Mouse (Mus musculus) stomach, embryonic 14.5 days (tissue): Measurements from ENCODE around the gene Eddm3b. TPM values are rescaled to one million over a fixed set of nuclear protein-coding genes. Genes with fewer than 3 reads are reported as not detected.
"Not testable (repeated sequence)": the region's sequence is repeated elsewhere in the genome, so short reads cannot be mapped to it uniquely, and the experiment has no call there.

ENCODE experiments used
- ATAC-seq: fragments of 200-750 bp; cut with Nextera tagmentation; 2 replicates; pipeline ENCODE4 v1.8.0; 2017; ENCODE audit warnings: low read depth, moderate TSS enrichment; ENCODE audit not compliant: insufficient number of reproducible peaks, insufficient read depth, low FRiP score
- H3K27ac ChIP-seq: fragments of 300-500 bp; sonication (generic); 2 replicates; pipeline ENCODE4 v1.5.1; 2014; ENCODE audit warnings: mild to moderate bottlenecking, low read length, moderate library complexity, mixed read lengths
- H3K27me3 ChIP-seq: fragments of 300-500 bp; sonication (generic); 2 replicates; pipeline ENCODE4 v1.6.1; 2014; ENCODE audit warnings: low read length, control low read depth, mixed read lengths; ENCODE audit not compliant: control insufficient read depth, insufficient read depth
- H3K36me3 ChIP-seq: fragments of 300-500 bp; sonication (generic); 2 replicates; pipeline ENCODE4 v1.6.1; 2014; ENCODE audit warnings: mild to moderate bottlenecking, control low read depth, low read length, moderate library complexity, mixed read lengths; ENCODE audit not compliant: control insufficient read depth, insufficient read depth
- H3K4me1 ChIP-seq: fragments of 300-500 bp; sonication (generic); 2 replicates; pipeline ENCODE4 v1.6.1; 2014; ENCODE audit warnings: low read length, control low read depth, mixed read lengths; ENCODE audit not compliant: control insufficient read depth, insufficient read depth
- H3K4me2 ChIP-seq: fragments of 300-500 bp; sonication (generic); replicated peaks from 2 replicates; pipeline ENCODE4 v1.6.1; 2014; ENCODE audit warnings: low read depth, low read length, control low read depth
- H3K4me3 ChIP-seq: fragments of 300-500 bp; sonication (generic); 2 replicates; pipeline ENCODE4 v1.5.1; 2014; ENCODE audit warnings: low read depth, low read length, control low read depth
- H3K9ac ChIP-seq: fragments of 300-500 bp; sonication (generic); replicated peaks from 2 replicates; pipeline ENCODE4 v1.6.1; 2014; ENCODE audit warnings: low read depth, mild to moderate bottlenecking, control low read depth, low read length, moderate library complexity, mixed read lengths
- H3K9me3 ChIP-seq: fragments of 300-500 bp; sonication (generic); 2 replicates; pipeline ENCODE4 v1.6.1; 2016; ENCODE audit warnings: low read depth, low read length, control low read depth; ENCODE audit not compliant: control insufficient read depth
- WGBS: fragments of 180-500 bp; shearing (Covaris S2); extraction: QIAGEN DNeasy Blood & Tissue Kit; methylation state at CpG from one replicate; pipeline ENCODE4 v1.1.7; 2014; 5-methylcytosine and 5-hydroxymethylcytosine counted together
- polyA plus RNA-seq: library from polyadenylated mRNA; unstranded; fragments of >200 nt; fragmentation: Nextera tagmentation; extraction: Ambion mirVana; gene quantifications from 2 replicates; pipeline ENCODE4 v1.2.1, GENCODE M21; 2014

Eddm3b gene
- polyA plus RNA-seq, 1 experiment from 2014 or later = not detected

DNA sequence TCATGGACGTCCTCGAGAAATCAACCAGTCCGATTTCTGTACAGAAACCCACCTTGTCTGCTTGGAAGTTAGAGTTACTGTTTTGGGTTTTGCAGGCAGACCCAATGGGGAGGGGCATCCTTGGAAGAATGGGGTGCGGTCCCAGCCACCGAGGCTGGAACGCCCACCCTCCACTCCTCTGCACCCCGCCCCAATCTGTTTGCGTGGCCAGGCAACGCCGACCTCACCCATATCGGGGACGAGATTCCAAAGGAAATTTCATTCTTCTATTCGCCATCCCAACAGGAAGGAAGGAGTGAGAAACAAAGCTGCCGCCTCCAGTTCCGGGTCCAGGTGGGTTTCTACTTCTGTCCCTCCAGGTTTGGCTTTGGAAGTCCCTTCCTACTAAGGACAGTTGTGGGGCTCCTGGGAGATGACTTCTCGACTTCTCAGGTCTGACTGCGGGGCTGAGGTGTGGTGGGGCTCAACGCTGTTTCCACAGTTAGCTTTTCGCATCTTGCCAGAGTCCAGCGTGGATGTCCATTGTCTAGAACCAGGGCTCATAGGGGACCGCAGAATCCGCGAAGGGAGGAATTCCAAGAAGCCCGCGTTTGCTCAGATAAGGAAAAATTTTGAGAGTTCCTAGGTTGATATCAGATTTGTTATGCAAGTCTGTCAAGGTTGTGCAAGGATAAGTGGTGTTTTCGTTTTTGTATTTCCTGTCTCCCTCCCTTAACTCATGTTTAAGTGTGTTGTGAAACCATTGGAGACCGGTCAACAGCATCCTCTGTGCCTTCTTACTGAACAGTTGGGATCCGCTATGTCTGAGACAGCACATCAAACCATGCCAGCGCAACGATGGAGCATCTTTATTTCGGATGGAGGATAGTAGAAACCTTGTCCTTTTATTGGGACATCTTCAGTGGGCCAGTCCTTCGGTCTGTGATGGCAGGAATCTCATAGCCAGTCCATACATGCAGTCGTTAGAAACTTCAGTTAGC, 23.0 kb upstream of the Eddm3b start, which contains the start of the genes Rnase4 and Ang:
Rnase4 (plus strand) TSS at position 157 of the 980 bp plus-strand sequence.
Ang (plus strand) TSS at position 230 of the 980 bp plus-strand sequence.
- Histone ChIP-seq H3K27me3 (no peaks in the 10 kb centered on the region), H3K4me2 (peak within 1 kb of the TSS; percentile 63), H3K4me1 (0 out of 2 replicates have a peak, but pooled peaks cover 7% of the 10 kb centered on the region), H3K36me3 (no peaks in the 10 kb centered on the region), H3K9me3 (no peaks in the 10 kb centered on the region), H3K27ac (peak within 1 kb of the TSS; percentile 87), H3K9ac (peak within 1 kb of the TSS; percentile 60), H3K4me3 (peak within 1 kb of the TSS; percentile 52)
- WGBS = 7% methylated on average over 33 of the region's 33 CpGs
- peak; percentile 47; the same call in 1 of the 2 replicates for ATAC-seq

DNA sequence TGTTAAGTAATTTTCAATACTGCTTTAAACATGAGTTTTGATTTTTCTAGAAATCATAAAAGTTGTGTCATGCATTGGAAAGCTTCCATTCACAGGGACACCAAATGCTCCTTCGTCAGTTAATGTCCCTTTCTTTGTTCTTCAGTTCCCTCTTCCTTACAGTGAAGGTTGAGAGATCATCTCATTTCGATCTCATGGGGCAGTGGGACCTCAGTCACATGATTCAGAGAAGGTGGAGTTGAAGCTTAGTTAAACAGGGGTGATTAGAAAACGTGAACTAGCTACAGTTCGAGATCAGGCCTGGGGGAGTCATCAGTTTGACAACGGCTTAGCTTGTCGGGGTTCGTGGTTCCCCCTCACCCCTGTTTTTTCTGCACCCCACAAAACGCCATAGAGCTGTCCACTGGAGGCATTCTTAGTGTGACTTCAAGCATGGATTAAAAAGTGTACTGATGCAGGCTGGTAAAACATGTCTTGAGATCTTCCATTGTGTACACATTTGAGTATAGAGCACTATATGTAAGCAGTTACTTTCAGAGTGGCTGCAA, 22.1 kb upstream of the Eddm3b start:
- Histone ChIP-seq H3K9ac (no peak overlapping the region), H3K9me3 (no peaks in the 10 kb centered on the region), H3K4me3 (peak overlapping the region; percentile 52), H3K4me2 (peak overlapping the region; percentile 63), H3K27ac (peak overlapping the region; percentile 27; the same call in 1 of the 2 replicates), H3K36me3 (no peaks in the 10 kb centered on the region), H3K4me1 (0 out of 2 replicates have a peak, but pooled peaks cover 7% of the 10 kb centered on the region), H3K27me3 (no peaks in the 10 kb centered on the region)
- 40% methylated on average over 8 of the region's 8 CpGs for WGBS
- no peak for ATAC-seq

DNA sequence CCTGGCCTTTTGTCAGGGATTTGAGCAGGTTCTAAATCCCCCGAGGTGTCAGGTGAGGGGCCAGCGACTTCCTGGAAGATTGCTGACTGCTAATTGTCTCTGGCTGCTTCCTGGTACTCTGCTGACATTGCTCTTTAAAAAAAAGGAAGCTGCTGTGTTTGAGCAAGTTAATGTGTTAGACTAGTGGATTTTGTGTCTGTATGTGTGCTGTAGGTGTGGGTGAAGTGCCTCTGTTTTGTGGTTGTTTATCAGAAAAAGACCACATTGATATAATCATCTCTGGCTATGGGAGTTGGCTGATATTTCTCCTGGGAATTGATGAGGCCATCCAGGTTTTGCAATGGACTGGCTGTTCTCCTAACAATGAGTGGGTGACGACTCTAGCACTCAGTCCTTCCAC, 20.7 kb upstream of the Eddm3b start:
- no peak overlapping the region for H3K4me2 ChIP-seq
- ATAC-seq = no peak
- 19% methylated on average over 3 of the region's 3 CpGs for WGBS
- no peak overlapping the region for H3K27ac ChIP-seq
- H3K27me3 ChIP-seq = no peaks in the 10 kb centered on the region
- no peak overlapping the region for H3K9ac ChIP-seq
- H3K36me3 ChIP-seq = no peaks in the 10 kb centered on the region
- H3K9me3 ChIP-seq = no peaks in the 10 kb centered on the region
- H3K4me3 ChIP-seq = no peak overlapping the region
- 0 out of 2 replicates have a peak, but pooled peaks cover 7% of the 10 kb centered on the region for H3K4me1 ChIP-seq

DNA sequence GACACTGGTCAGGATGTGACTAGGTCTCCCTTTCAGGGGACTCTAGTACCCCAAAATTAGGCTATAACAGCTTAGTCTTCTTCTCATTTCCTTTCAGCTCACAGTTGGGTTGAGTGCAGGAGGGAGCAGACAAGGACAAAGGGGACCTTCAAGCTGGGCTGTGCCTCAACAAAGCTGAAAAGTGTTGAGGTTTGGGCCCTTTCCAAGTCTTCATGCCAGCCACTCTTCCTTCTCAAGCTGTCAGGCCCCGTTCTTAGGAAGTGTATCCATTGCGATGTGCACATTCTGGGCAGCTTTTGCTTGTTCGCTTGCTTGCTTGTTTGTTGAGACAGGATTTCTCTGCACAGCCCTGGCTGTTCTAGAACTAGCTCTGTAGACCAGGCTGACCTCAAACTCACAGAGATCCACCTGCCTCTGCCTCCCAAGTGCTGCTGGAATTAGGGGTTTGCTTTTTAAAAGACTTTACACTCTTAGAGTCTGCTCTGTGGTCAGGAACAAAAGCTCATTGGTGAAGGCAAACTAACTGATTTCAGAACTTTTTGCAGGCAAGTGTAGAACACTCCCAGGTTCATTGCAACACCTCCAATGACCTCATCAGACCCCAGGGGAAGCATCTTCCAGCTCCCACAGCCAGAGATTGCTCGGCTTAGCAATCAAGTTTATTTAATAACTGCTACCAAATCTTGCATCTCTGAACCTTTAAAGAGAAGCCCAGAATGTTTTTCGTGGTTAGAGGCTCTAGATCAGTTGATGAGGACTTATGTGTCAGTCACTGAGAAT, 19.9 kb upstream of the Eddm3b start:
- H3K4me1 ChIP-seq = 0 out of 2 replicates have a peak, but pooled peaks cover 7% of the 10 kb centered on the region
- H3K4me2 ChIP-seq = no peak overlapping the region
- H3K27ac ChIP-seq = no peak overlapping the region

DNA sequence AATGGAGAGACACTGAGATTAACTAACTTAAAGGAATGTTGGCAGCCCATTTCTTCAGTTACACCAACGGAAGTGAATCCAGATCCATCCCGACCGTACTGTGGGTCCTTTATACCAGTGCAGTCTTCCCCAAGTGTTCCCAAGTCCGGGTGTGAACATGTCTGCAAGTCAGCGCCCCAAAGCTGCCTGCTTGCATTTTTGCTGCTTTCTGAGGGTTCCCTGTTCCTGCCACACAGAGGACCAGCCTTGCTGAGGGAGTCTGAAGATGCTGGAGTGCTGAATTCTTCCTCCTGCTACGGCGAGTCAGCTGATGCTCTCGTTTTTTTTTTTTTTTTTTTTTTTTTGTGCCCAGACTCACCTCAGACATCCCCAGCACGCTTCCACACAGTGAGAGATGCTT, 19.3 kb upstream of the Eddm3b start:
- 70% methylated on average over 9 of the region's 9 CpGs for WGBS
- H3K4me1 ChIP-seq = 0 out of 2 replicates have a peak, but pooled peaks cover 7% of the 10 kb centered on the region

More for the DNA sequence above, 19.9 kb upstream of the Eddm3b start:
- Histone ChIP-seq H3K27me3 (no peaks in the 10 kb centered on the region), H3K36me3 (no peaks in the 10 kb centered on the region), H3K9ac (no peak overlapping the region), H3K9me3 (no peaks in the 10 kb centered on the region), H3K4me3 (no peak overlapping the region)
- WGBS = 84% methylated on average over 5 of the region's 5 CpGs
- ATAC-seq = no peak

DNA sequence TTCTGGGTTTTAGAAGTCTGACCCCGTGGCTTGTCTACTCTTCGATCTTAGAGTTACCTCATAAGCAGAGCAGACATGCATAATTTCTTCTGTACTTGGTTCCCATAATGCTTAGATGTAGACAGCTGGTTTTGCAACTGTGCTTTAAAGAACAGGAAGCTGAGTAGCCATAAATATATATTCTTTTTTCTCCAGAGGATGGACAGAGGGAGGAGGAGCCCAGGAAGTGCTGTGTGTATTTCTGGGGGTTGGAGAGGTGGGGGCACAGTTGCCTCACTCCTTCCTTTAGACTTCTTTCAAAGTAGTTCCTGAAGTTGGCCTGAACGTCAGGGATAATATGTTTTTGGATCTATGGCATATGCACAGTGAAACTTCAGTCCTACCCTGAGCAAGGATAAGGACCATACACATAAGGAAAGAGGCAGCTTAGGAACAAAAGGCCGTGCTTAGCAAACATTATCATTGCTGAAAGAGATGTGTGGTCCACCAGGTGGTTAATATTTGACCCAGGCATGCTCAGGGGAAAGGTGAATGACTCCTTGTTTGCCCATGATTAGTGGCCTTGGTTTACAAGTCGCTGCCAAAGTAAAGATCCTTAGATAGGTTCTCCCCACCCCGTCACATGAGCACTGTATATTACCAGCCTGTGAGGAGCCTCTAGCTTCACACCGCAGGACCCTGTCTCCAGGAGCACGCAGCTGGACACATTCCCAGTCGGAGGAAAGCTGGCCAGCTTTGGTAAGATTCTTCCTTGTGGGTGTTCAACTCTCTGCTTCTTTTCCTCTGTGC, 18.3 kb upstream of the Eddm3b start:
- no peak overlapping the region; the same call in 1 of the 2 replicates for H3K27ac ChIP-seq
- H3K4me3 ChIP-seq = no peak overlapping the region
- no peak overlapping the region for H3K4me2 ChIP-seq
- ATAC-seq = peak; percentile 73
- no peak overlapping the region for H3K9ac ChIP-seq
- no peaks in the 10 kb centered on the region for H3K9me3 ChIP-seq
- 33% methylated on average over 9 of the region's 9 CpGs for WGBS
- no peaks in the 10 kb centered on the region for H3K36me3 ChIP-seq
- no peaks in the 10 kb centered on the region for H3K27me3 ChIP-seq
- 0 out of 2 replicates have a peak, but pooled peaks cover 7% of the 10 kb centered on the region for H3K4me1 ChIP-seq

More for the DNA sequence above, 19.3 kb upstream of the Eddm3b start:
- no peak for ATAC-seq
- no peaks in the 10 kb centered on the region for H3K9me3 ChIP-seq
- no peak overlapping the region for H3K4me2 ChIP-seq
- no peaks in the 10 kb centered on the region for H3K36me3 ChIP-seq
- no peak overlapping the region for H3K27ac ChIP-seq
- H3K27me3 ChIP-seq = no peaks in the 10 kb centered on the region
- H3K4me3 ChIP-seq = no peak overlapping the region
- H3K9ac ChIP-seq = no peak overlapping the region

DNA sequence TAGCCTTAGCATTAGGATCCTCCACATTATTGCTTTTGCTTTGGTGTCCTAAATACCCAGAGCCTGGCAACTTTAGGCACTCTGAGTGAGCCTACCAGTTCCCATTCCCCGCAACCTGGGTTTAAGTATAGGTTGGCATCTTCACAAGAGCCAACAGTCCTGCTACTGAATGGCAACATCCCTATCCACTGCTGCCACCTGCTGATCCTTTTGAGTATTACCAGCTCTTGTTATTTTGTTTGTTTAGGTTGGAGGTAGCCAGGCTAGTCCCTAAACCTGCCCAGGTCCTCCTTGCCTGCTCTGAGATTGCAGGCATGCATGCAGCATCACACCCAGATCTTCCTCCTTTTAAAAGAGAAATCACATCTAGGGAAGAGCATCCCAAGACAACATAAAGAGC, 15.9 kb upstream of the Eddm3b start:
- not testable (repeated sequence) for H3K4me3 ChIP-seq, H3K9me3 ChIP-seq, ATAC-seq, H3K4me2 ChIP-seq, H3K4me1 ChIP-seq, H3K27me3 ChIP-seq, H3K9ac ChIP-seq, H3K27ac ChIP-seq, H3K36me3 ChIP-seq
- WGBS = 40% methylated on average over 1 of the region's 1 CpGs
